Mouse (Mus musculus) thymus, adult 18-20 months (tissue): ENCODE results near the gene Camkk1.
A peak's percentile ranks its signal among the peaks of the same experiment; 100 is the strongest.

ENCODE experiments used
- DNase-seq, 2 experiments: peaks; one replicate each; pipeline ENCODE4 v3.0.0; 2022; ENCODE audit warnings: mixed read lengths in 2 of 2

The Camkk1 gene

GRCm38 (mm10) chr11:73018471-73019146, at the start of gene Camkk1:
Gene Camkk1, plus strand, starts transcription at chr11:73019008.
- peak; percentile 93 for DNase-seq

GRCm38 (mm10) chr11:72974995-72975503, 43.8 kb upstream of the Camkk1 start:
- no peak for DNase-seq

GRCm38 (mm10) chr11:72982516-72982915, 36.3 kb upstream of the Camkk1 start:
- no peak for DNase-seq

- DNase-seq: no peak
Measured at GRCm38 (mm10) chr11:72983283-72983682, 35.5 kb upstream of the Camkk1 start.

DNA sequence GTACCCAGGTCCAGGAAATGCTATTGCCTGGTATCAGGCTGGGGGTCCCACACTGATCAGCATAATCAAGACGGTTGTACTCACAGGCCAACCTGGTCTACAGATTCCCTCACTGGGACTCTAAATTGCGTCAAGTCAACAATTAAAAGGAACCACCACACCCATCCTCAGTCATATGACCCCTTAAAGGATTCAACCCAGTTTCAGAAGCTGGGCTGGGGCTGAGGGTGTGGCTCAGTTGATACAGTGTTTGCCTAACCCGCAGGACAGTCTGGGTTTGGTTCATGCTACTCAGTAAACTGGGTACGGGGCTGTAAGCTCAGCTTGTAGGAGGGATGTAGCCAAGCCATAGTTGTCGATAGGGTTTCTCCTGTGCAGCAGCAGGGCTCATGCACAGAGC, 32.1 kb upstream of the Camkk1 start:
- no peak for DNase-seq

DNA sequence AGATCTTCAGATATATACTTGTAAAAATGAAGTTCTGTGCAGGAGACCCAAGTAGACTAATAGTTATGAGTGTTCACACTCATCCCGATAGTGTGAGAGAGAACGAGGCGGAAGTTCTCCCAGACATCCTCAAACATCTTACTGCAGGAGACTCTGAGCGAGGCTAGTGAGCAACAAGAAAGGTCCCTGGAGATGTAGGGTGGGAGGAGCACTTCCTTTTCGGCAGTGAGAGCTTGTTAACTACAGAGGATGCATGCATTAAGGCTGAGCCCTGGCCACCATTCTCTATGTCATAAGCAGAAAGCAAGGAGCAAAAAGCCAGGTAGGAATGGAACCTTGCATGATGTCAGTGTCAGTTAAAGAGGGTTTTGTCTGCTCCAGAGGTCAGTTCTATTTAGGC, 31.6 kb upstream of the Camkk1 start:
- no peak for DNase-seq

DNA sequence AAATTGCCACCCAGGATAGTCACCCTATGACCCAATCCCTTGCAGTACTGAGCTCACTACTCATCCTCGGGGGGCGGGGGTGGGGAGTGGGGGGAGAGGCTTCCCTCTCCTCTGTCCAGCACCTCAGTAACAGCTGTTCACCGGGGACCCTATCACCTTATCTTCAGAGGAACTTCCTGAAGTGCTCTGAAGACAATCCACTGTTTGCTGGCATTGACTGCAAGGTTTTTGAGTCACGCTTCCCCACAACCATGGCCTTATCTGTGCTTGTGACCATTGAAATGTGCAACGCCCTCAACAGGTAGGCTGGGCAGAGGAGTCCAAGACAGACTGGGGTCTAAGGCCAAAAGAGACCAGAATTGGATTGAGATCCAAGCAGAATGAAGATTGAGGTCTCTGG, 31.0 kb upstream of the Camkk1 start:
- no peak for DNase-seq

DNA sequence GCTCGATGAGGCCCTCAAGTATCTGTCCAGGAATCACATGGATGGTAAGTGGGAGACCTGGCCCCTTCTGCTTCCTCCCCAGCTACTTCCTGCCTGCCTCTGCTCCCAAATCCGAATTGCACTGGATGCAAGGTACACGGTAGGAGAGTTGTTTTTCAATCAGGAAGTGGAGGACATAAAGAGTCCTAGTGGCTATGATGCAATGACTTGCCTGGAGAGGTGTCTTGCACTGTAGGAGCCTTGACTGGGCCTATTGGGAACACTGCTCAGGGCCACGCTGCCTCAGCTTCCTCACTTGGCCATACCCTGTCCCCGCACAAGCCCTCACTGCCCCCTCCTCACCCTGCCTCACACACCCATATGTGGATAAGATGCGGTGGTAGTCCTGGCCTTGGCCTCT, 29.8 kb upstream of the Camkk1 start:
- no peak for DNase-seq

- no peak for DNase-seq
Measured at GRCm38 (mm10) chr11:72990688-72991087, 28.1 kb upstream of the Camkk1 start.

- DNase-seq: no peak
Measured at GRCm38 (mm10) chr11:72991961-72992360, 26.8 kb upstream of the Camkk1 start.

DNA sequence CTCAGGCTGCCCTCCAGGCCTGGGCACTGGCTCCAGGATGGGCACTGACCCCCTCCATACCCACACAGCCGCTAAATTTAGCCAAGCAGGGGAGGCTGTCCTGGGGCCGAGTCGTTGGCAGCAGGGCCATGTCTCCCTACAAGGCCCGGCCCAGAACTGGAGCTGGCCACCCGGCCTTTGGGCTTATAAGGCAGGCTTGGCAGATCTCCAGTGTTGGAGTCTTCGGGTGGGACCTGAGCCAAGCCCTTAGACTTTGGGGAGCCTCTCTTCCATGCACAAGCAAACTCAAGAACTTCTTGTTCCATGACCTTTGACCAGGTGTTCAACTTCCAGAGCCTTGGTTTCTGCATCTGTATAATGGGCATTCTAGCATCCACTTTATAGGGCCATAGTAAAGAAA, 22.5 kb upstream of the Camkk1 start:
- DNase-seq: no peak

- no peak for DNase-seq
Measured at GRCm38 (mm10) chr11:72996781-72997180, 22.0 kb upstream of the Camkk1 start.

- DNase-seq: no peak
Measured at GRCm38 (mm10) chr11:72997529-72998326, 21.1 kb upstream of the Camkk1 start.

DNA sequence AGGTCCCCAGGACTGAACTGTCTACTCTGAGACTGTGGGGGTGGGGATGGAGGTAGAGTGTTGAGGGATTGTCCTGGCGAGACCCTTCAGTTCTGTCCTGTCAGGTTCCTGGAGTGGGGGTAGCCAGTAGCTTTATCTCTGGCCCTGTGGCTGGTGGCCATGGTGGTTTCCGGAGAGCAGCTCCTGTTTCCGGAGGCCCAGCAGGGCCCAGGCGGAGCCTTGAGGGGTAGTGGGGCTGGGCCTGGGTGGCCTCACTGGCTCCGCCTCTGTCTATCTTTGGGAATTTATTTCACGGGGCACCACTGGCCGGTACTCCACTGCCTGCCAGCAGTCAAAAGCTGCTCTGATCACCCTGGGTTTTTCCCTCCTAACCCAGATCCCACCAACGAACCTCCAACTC, 20.0 kb upstream of the Camkk1 start, which contains the start of gene P2rx1:
P2rx1 (plus strand) TSS at position 333 of the 400 bp plus-strand sequence.
- DNase-seq: no peak

DNA sequence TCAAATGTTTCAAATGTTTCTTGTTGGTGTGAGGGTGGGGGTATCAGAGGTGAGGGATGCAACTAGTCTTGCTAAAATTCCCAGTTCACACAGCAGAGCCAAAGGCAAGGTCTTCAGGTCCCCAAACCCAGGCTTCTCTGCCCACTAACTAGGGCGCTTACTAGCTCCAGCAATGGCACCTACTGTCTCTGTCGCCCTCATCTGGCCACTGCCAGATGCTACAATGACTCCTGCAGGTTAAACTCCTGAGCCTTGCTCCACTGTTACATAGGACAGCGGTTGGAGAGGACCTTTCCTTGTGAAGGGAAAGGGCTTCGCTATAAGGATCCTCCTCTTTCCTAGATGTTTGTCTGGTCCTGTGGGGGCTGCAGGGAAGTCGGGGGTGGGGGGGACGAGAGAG, 17.8 kb upstream of the Camkk1 start:
- peak; percentile 51 to 61 for DNase-seq

DNA sequence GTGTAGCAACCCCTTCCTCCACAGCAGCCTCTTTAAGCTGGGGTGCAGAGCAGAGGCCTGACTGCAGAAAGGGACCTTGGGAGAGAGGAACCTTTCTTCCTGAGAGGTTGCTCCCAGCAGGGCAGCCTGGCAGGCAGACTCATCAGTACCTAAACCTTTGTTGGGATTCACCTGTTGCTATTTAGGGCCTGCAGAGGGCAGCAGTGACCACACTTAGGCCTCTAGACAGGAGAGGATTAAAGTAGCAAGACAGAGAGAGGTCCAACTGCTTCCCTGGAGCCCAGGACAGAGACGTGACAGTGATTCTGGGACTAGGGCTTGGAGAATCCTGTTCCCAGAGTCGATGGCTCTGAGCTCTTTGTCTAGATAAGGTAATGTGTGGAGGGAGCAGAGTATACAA, 12.4 kb upstream of the Camkk1 start:
- DNase-seq: peak in 1 of 2 experiments; percentile 50

GRCm38 (mm10) chr11:73007113-73007512, 11.7 kb upstream of the Camkk1 start:
- DNase-seq: no peak

DNA sequence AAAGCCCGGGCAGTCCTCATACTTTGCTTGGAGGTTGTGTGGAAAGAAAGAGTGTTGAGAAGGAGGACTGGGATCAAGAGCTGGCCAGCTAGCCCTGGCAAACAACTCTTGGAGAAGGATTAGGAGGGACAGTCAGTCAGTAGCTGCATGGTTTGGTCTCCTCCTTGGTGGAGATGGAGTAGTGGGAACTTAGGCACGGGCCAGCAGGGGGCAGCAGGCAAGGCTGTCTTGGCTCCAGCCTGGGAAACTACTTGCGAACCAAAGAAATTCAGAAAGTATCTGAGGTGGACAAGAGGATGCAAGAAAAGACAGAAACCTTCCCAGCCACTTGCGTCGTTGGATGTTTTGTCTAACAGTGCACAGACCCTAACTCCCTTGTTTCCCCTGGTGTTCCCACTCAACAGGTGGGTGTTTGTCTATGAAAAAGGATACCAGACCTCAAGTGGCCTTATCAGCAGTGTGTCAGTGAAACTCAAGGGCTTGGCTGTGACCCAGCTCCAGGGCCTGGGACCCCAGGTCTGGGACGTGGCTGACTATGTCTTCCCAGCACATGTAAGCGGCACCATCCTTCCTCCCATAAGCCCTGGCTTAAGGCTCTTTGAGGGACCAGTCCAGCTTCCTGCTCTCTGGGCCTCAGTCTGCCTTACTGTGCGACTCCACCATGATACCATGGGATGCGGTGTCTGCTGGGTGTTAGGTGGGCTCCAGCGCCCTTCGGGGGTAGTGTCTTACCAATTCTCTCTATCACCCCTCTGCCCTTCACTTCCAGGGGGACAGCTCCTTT, 10.9 kb upstream of the Camkk1 start:
- peak; percentile 54 to 57 for DNase-seq

- DNase-seq: peak; percentile 36 to 57
Measured at GRCm38 (mm10) chr11:73008826-73009225, 10.0 kb upstream of the Camkk1 start.

- peak; percentile 63 to 73 for DNase-seq
Measured at GRCm38 (mm10) chr11:73009531-73010274, 9.1 kb upstream of the Camkk1 start.

DNA sequence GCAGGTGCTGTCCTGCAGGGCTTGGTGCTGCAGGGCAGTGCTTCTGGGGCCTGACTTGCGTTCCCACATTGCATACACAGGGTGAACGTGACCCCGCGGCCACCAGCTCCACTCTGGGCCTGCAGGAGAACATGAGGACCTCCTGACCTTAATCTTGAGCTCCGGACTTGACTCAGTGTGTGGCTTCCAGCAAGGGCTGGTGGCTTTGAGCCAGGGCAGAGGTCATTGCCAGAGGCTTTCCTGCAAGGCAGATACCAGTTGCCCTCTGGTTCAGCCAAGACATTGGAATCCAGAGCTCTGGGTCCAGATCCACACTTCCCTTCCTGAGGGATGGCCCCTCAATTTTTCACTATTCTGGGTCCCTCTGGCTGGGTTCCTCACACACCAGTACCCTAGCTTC, 4.8 kb upstream of the Camkk1 start:
- no peak for DNase-seq

GRCm38 (mm10) chr11:73014831-73015344, 3.9 kb upstream of the Camkk1 start:
- DNase-seq: peak; percentile 66 to 71
